Mouse (Mus musculus) lung, embryonic 15.5 days (tissue): ENCODE data around the gene Exoc1. TPM values are rescaled to one million over a fixed set of nuclear protein-coding genes. Genes with fewer than 3 reads are reported as not detected.
A peak's percentile ranks its signal among the peaks of the same experiment; 100 is the strongest.

Experiments
- ATAC-seq: fragments of 200-750 bp; cut with Nextera tagmentation; 2 replicates; pipeline ENCODE4 v1.8.0; 2017; ENCODE audit warnings: moderate number of reproducible peaks, borderline replicate concordance; ENCODE audit not compliant: low FRiP score, low TSS enrichment; ENCODE audit errors: extremely low read depth
- H3K27ac ChIP-seq: fragments of 300-500 bp; sonication (generic); 2 replicates; pipeline ENCODE4 v1.5.1; 2015; ENCODE audit warnings: moderate library complexity, mild to moderate bottlenecking, inconsistent platforms
- H3K27me3 ChIP-seq: fragments of 300-500 bp; sonication (generic); 2 replicates; pipeline ENCODE4 v1.6.1; 2015; ENCODE audit warnings: inconsistent platforms
- H3K36me3 ChIP-seq: fragments of 300-500 bp; sonication (generic); 2 replicates; pipeline ENCODE4 v1.6.1; 2015; ENCODE audit warnings: inconsistent platforms
- H3K4me1 ChIP-seq: fragments of 300-500 bp; sonication (generic); 2 replicates; pipeline ENCODE4 v1.6.1; 2015; ENCODE audit warnings: inconsistent platforms
- H3K4me2 ChIP-seq: fragments of 300-500 bp; sonication (generic); 2 replicates; pipeline ENCODE4 v1.6.1; 2015; ENCODE audit warnings: inconsistent platforms, mild to moderate bottlenecking, moderate library complexity
- H3K4me3 ChIP-seq: fragments of 300-500 bp; sonication (generic); 2 replicates; pipeline ENCODE4 v1.5.1; 2015; ENCODE audit warnings: mild to moderate bottlenecking, inconsistent platforms
- H3K9ac ChIP-seq: fragments of 300-500 bp; sonication (generic); 2 replicates; pipeline ENCODE4 v1.6.1; 2015; ENCODE audit warnings: inconsistent platforms
- H3K9me3 ChIP-seq: fragments of 300-500 bp; sonication (generic); 2 replicates; pipeline ENCODE4 v1.6.1; 2016; ENCODE audit warnings: inconsistent platforms
- WGBS: fragments of 180-500 bp; shearing (Covaris S2); methylation state at CpG from one replicate; pipeline ENCODE4 v1.1.7; 2015; 5-methylcytosine and 5-hydroxymethylcytosine counted together
- polyA plus RNA-seq: library from polyadenylated mRNA; unstranded; fragments of >200 nt; fragmentation: Nextera tagmentation; extraction: Ambion mirVana; gene quantifications from 2 replicates; pipeline ENCODE4 v1.2.1, GENCODE M21; 2015

Gene Exoc1
- polyA plus RNA-seq, 1 experiment from 2014 or later: 28.5 TPM

DNA sequence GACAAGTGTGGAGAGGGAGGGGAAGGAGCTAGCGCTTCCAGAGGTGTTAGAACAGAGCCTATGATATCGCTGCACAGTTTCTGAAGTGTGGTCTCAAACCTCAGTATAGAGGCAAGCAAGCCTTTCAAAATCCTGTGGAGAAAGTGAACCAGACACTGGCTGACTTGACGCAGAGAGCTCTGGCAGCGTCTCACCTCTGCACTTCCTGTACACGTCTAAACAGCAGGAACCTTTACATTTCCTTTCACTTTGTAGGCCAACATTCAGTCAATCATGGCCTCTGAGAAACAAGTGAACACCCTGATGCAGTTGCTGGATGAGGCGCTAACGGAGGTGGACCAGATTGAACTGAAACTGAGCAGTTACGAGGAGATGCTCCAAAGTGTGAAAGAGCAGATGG lies 14.1 kb downstream of the Exoc1 start:
- no peak overlapping the region for H3K27ac ChIP-seq
- peaks cover 27% of the 10 kb centered on the region for H3K36me3 ChIP-seq
- no peak for ATAC-seq
- H3K4me1 ChIP-seq: no peaks in the 10 kb centered on the region
- H3K4me3 ChIP-seq: no peak overlapping the region
- H3K4me2 ChIP-seq: no peak overlapping the region
- WGBS: 86% methylated on average over 8 of the region's 8 CpGs
- no peaks in the 10 kb centered on the region for H3K27me3 ChIP-seq
- H3K9me3 ChIP-seq: no peaks in the 10 kb centered on the region
- no peak overlapping the region for H3K9ac ChIP-seq

GRCm38 (mm10) chr5:76550426-76550825 lies 21.3 kb downstream of the Exoc1 start:
- H3K4me1 ChIP-seq: no peaks in the 10 kb centered on the region
- no peak for ATAC-seq
- H3K9ac ChIP-seq: no peak overlapping the region
- no peak overlapping the region for H3K4me2 ChIP-seq
- 74% methylated on average over 8 of the region's 8 CpGs for WGBS
- no peaks in the 10 kb centered on the region for H3K9me3 ChIP-seq
- no peaks in the 10 kb centered on the region for H3K27me3 ChIP-seq
- peaks cover 17% of the 10 kb centered on the region for H3K36me3 ChIP-seq
- H3K4me3 ChIP-seq: no peak overlapping the region
- H3K27ac ChIP-seq: no peak overlapping the region

GRCm38 (mm10) chr5:76565321-76565720 lies 36.2 kb downstream of the Exoc1 start:
- Histone ChIP-seq H3K9me3 (no peaks in the 10 kb centered on the region), H3K36me3 (peaks cover 47% of the 10 kb centered on the region), H3K9ac (no peak overlapping the region), H3K4me1 (no peaks in the 10 kb centered on the region), H3K4me2 (no peak overlapping the region), H3K27me3 (no peaks in the 10 kb centered on the region), H3K4me3 (no peak overlapping the region), H3K27ac (no peak overlapping the region)
- WGBS: 30% methylated on average over 3 of the region's 3 CpGs
- ATAC-seq: no peak

GRCm38 (mm10) chr5:76574251-76574650 lies 45.1 kb downstream of the Exoc1 start:
- Histone ChIP-seq H3K36me3 (peaks cover 14% of the 10 kb centered on the region; the same call in 1 of the 2 replicates), H3K9ac (no peak overlapping the region), H3K4me3 (no peak overlapping the region), H3K4me2 (no peak overlapping the region), H3K9me3 (no peaks in the 10 kb centered on the region), H3K4me1 (no peaks in the 10 kb centered on the region), H3K27me3 (no peaks in the 10 kb centered on the region), H3K27ac (no peak overlapping the region)
- ATAC-seq: no peak
- WGBS: 65% methylated on average over 7 of the region's 7 CpGs

GRCm38 (mm10) chr5:76577026-76577425 lies 47.9 kb downstream of the Exoc1 start:
- H3K4me2 ChIP-seq: no peak overlapping the region
- 64% methylated on average over 3 of the region's 3 CpGs for WGBS
- no peaks in the 10 kb centered on the region for H3K9me3 ChIP-seq
- no peak overlapping the region for H3K27ac ChIP-seq
- no peaks in the 10 kb centered on the region for H3K36me3 ChIP-seq
- H3K4me3 ChIP-seq: no peak overlapping the region
- no peak for ATAC-seq
- H3K4me1 ChIP-seq: no peaks in the 10 kb centered on the region
- no peaks in the 10 kb centered on the region for H3K27me3 ChIP-seq
- no peak overlapping the region for H3K9ac ChIP-seq

GRCm38 (mm10) chr5:76585378-76585777 lies 56.3 kb downstream of the Exoc1 start:
- H3K9ac ChIP-seq: no peak overlapping the region
- no peaks in the 10 kb centered on the region for H3K36me3 ChIP-seq
- ATAC-seq: no peak
- no peaks in the 10 kb centered on the region for H3K9me3 ChIP-seq
- H3K27ac ChIP-seq: no peak overlapping the region
- WGBS: 75% methylated on average over 2 of the region's 2 CpGs
- no peaks in the 10 kb centered on the region for H3K27me3 ChIP-seq
- no peak overlapping the region for H3K4me3 ChIP-seq
- H3K4me2 ChIP-seq: no peak overlapping the region
- H3K4me1 ChIP-seq: peaks cover 11% of the 10 kb centered on the region

DNA sequence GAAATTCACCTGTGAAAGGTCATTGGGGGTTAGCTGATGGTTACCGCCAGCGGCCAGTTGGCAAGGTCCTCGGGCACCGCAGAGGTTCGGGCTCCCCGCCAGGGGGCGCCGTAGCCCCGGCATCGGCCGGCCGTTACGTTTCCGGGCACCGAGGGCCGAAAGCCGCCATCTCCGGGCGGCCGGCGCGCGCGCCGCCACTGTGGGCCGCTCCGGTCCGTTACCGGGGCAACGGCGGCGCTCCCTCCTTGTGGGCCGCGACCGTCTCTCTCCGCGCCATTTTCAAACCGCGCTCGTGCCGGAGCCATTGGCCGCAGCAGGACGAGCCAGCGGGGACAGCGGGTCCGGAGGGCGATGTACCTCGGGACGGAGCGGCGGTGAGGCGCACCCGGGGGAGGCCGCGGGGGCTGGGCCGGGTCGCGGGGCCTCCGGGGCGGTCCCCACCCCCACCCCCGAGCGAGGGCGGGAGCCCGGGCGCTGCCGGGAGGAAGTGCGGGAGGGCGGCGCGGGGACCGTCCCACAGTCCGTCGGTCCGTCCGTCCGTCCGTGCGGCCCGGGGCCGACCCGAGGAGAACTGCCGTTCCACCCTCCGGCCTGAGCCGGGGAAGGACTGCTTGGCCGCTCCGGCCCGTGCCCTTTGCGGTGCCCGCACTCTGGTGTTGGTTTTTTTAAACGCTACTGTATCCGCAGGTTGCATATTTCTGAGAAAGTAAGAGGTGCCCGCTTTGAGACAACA lies 59.6 kb downstream of the Exoc1 start, which contains the start of gene Cep135:
Cep135 (plus strand) TSS at position 148 of the 733 bp plus-strand sequence.
- H3K36me3 ChIP-seq: peaks cover 14% of the 10 kb centered on the region
- H3K9ac ChIP-seq: peak within 1 kb of the TSS; percentile 92
- under 1% methylated on average over 70 of the region's 92 CpGs for WGBS
- peak; percentile 97 for ATAC-seq
- peak within 1 kb of the TSS; percentile 96 for H3K27ac ChIP-seq
- no peaks in the 10 kb centered on the region for H3K9me3 ChIP-seq
- peak within 1 kb of the TSS; percentile 69 for H3K4me2 ChIP-seq
- peak within 1 kb of the TSS; percentile 92 for H3K4me3 ChIP-seq
- H3K4me1 ChIP-seq: peaks cover 13% of the 10 kb centered on the region
- H3K27me3 ChIP-seq: no peaks in the 10 kb centered on the region

- Histone ChIP-seq H3K4me2 (peak overlapping the region; percentile 69), H3K9me3 (no peaks in the 10 kb centered on the region), H3K27me3 (no peaks in the 10 kb centered on the region), H3K9ac (peak overlapping the region; percentile 92), H3K4me3 (peak overlapping the region; percentile 92), H3K4me1 (peaks cover 13% of the 10 kb centered on the region), H3K27ac (peak overlapping the region; percentile 96), H3K36me3 (peaks cover 20% of the 10 kb centered on the region)
- ATAC-seq: no peak
- WGBS: 5% methylated on average over 7 of the region's 7 CpGs
Measured at GRCm38 (mm10) chr5:76589311-76589710, 60.2 kb downstream of the Exoc1 start.

GRCm38 (mm10) chr5:76590009-76590408 lies 60.9 kb downstream of the Exoc1 start:
- H3K27ac ChIP-seq: no peak overlapping the region
- 74% methylated on average over 2 of the region's 2 CpGs for WGBS
- no peaks in the 10 kb centered on the region for H3K27me3 ChIP-seq
- no peak for ATAC-seq
- 0 out of 2 replicates have a peak overlapping the region, but pooled peaks have one; percentile 69 for H3K4me2 ChIP-seq
- H3K36me3 ChIP-seq: peaks cover 27% of the 10 kb centered on the region
- peaks cover 13% of the 10 kb centered on the region for H3K4me1 ChIP-seq
- H3K9me3 ChIP-seq: no peaks in the 10 kb centered on the region
- H3K4me3 ChIP-seq: no peak overlapping the region
- peak overlapping the region; percentile 92; the same call in 1 of the 2 replicates for H3K9ac ChIP-seq

DNA sequence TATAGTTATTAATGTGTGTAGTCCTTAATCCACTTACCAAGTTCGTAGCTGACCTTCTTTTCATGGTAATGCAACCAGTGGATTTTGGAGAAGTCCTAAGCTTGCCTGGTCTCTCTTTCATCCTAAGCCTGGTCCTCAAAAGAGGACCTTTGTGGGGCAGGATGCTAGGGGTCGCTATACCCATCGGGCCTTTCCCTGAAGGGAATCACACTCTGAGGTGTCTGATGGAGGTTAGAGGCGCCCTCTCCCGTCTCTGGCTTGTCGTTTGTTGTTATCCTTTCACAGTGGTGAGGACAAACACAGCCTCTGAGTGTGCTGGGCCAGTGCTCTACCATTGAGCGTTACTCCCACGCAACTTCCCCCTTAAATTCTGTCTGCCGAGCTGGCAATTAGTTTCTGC lies 62.8 kb downstream of the Exoc1 start:
- H3K9ac ChIP-seq: no peak overlapping the region
- H3K27ac ChIP-seq: no peak overlapping the region
- ATAC-seq: no peak
- H3K9me3 ChIP-seq: no peaks in the 10 kb centered on the region
- H3K4me3 ChIP-seq: no peak overlapping the region
- H3K27me3 ChIP-seq: no peaks in the 10 kb centered on the region
- WGBS: 61% methylated on average over 9 of the region's 9 CpGs
- peaks cover 46% of the 10 kb centered on the region for H3K36me3 ChIP-seq
- H3K4me2 ChIP-seq: no peak overlapping the region
- H3K4me1 ChIP-seq: peaks cover 13% of the 10 kb centered on the region

- Histone ChIP-seq H3K9ac (no peak overlapping the region), H3K27me3 (no peaks in the 10 kb centered on the region), H3K4me2 (no peak overlapping the region), H3K4me3 (no peak overlapping the region), H3K36me3 (peaks cover 60% of the 10 kb centered on the region), H3K4me1 (no peaks in the 10 kb centered on the region), H3K9me3 (no peaks in the 10 kb centered on the region), H3K27ac (no peak overlapping the region)
- ATAC-seq: no peak
- 92% methylated on average over 8 of the region's 8 CpGs for WGBS
Measured at GRCm38 (mm10) chr5:76609702-76610370, 80.7 kb downstream of the Exoc1 start.

GRCm38 (mm10) chr5:76612867-76613499 lies 83.9 kb downstream of the Exoc1 start:
- no peak overlapping the region for H3K9ac ChIP-seq
- H3K27me3 ChIP-seq: no peaks in the 10 kb centered on the region
- no peak overlapping the region for H3K4me3 ChIP-seq
- H3K36me3 ChIP-seq: peaks cover 75% of the 10 kb centered on the region
- no peak overlapping the region for H3K4me2 ChIP-seq
- ATAC-seq: no peak
- no peaks in the 10 kb centered on the region for H3K9me3 ChIP-seq
- WGBS: 86% methylated on average over 6 of the region's 6 CpGs
- H3K4me1 ChIP-seq: no peaks in the 10 kb centered on the region
- no peak overlapping the region for H3K27ac ChIP-seq
